Mouse (Mus musculus) olfactory bulb, adult 2 months (tissue): ENCODE measurements around the gene Rnf113a2.

Experiments
- CTCF ChIP-seq: fragments of 200-500 bp; IDR thresholded peaks from 2 replicates; pipeline ENCODE4 v1.5.1; 2012; ENCODE audit warnings: low read depth, mild to moderate bottlenecking, low read length, moderate library complexity; ENCODE audit not compliant: insufficient read depth
- POLR2A ChIP-seq: fragments of 200-500 bp; IDR thresholded peaks from 2 replicates; pipeline ENCODE4 v1.6.1; 2012; ENCODE audit warnings: mild to moderate bottlenecking, low read depth, low read length, moderate library complexity; ENCODE audit not compliant: insufficient read depth

GRCm38 (mm10) chr12:84417605-84417922 is 568 bp downstream of the Rnf113a2 start:
- TF ChIP-seq CTCF, result no peak
- TF ChIP-seq POLR2A, result no peak
